Mouse (Mus musculus): Measurements from ENCODE around the gene P3h3.

The P3h3 gene

DNA sequence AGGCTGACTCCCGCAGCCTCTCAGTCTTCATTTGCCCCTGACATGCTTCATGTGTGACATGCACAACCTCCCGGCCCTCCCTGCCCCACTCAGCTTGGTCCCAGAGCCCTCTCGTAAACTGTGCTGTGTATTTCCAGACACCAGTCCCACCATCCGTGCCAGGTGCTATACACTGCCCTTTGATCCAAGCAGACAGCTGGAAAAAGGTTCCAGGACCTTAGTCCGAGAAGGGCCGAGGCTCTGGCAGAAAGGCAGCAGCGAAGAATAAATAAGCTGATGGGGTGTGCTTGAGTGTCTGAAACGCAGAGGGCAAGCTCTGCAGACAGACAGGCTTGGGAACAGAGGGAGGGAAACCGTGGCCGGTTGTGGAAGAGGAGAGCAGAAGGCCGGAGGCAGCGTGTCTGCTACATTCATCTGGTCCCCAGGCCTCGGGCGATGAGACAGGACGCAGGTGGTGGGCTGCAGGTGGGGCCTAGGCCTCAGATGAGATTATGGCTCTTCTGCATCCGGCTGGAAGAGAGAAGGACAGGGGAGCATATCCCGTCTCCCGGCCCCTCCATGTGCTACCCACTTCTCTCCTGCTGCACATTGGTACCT, 8.3 kb upstream of the P3h3 start:
- no peak for ATAC-seq (ENCODE audit: low TSS enrichment)

DNA sequence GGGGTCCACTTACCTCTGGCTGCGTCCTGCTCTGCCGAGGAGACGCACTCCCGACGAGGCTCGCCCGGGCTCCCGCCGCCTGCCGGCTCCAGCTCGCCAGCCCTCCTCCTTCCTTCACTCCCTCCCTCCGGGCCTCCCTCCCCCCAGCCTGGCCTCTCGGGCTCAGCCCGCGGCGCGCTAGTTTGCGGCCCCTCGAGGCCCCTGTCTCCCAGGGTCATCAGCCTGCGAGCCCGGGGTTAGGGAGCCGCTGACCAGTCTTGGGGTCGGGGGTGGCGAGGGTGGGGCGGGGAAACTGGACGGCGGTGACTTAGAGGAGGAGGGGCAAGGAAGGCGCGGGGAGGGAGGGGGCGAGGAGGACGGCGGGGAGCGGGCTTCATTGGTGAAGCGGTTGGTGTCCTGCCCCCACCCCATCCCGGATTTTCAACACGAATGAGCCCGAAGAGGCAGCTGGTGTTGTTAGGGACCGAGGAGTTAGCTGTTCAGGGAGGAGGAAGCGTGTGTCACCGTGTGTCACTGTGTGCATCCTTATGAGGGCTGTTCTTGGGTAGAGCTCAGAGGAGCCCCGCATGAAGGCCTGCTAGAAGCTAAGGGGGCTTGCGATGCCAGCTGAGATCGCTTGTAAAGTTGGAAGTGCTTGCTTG, 6.2 kb upstream of the P3h3 start, which contains the start of gene Gpr162:
TSS of gene Gpr162 (minus strand) at position 326 of the 641 bp plus-strand sequence.
- peak; percentile 45 for ATAC-seq (ENCODE audit: low TSS enrichment)

DNA sequence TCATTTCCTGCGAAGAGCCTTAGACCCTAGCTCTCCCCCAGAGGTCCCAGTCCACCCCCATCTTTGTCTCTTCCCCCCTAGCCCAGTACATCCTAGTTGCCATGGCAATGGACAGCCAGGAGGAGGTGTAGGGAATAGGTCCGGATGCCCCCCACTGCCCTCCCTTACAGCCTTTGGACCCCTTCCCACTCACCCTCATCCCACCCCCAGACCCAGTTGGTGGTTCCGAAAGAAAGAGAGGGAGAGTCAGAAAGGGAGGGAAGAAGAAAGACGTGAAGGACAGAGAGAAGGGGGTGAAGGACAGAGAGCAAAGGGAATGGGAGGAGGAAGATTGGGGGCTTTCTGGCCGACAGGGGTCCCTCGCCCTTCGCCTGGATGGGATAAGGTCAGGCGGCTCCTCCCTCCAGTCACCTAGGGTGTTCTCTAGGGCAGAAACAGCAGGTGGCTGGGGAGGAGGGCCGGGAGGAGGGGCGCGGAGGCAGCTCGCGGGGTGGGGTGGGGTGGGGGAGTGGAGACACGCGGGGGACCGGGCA, 5.6 kb upstream of the P3h3 start:
- ATAC-seq (ENCODE audit: low TSS enrichment), result no peak

DNA sequence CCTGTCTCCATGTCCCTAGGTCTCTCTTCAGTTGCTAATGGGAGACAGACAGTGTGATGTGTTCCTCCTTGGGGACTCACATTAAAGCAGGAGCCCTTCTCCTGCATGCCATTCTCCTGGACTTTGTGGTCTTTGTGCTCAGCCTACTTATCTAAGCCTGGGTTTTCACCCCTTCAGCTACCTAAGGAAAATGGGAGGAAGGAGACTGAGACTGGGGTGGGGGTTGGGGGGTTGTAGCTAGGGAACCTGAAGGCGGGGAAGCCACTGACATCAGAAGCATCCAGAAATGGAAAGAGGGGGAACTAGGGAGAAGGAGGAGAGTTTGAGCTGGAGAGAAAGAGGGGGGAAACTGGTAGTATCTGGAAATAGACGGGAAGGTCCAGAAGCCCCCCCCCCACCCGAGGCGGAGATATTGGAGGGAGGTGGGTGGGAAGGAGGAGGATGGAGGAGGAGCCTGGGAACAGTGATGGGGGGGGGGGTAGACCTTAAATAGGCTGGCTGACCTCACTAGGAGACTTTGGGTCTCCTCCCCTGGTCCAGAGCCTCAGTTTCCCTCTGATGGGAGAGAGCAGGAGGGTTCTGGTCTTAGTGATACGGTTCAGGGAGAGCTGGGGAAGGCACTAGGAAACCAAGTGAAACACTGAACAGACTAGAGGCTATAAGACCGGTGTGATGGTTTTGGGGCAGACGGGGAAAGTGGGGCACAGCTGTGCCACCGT, 5.0 kb upstream of the P3h3 start:
- 0 out of 2 replicates have a peak, but pooled peaks have one; percentile 8 for ATAC-seq (ENCODE audit: low TSS enrichment)

DNA sequence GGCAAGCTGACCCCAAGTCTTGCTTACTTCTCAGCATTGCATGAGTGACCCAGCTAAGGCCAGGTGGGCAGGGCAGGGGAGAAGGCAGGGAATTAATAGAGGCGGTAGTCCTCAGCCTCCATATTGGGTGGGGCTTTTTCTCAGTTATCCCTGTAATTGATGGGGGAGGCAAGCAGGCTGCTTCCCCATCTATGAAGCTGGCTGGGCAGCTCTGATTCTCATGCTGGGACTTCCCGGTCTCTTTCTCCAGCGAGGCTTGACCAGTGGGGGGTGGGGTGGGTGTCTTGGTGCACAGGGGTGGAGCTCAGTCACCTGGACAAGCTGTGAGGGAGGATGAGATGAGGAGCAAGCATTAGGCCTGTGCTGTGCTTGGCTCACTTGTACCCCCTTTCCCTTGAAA, 4.2 kb upstream of the P3h3 start:
- ATAC-seq (ENCODE audit: low TSS enrichment), result no peak

DNA sequence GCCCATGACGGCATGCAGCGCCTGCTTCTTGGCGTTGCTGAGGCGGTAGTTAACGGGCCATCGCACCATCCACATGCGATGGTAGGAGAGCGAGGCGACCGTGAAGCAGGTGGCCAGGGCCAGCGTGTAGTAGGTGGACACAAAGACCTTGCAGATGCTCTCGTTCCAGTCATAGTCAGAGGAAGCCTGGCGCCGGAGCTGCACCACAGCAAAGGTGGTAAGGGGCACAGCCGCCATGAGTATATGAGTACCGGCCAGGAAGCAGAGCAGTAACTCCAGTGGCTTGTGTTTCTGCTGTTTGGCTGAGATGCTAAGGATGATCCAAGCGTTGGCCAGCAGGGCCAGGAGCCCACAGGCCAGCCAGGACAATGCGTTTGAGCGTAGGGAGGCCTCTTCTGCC, 3.7 kb upstream of the P3h3 start:
- no peak for ATAC-seq (ENCODE audit: low TSS enrichment)

DNA sequence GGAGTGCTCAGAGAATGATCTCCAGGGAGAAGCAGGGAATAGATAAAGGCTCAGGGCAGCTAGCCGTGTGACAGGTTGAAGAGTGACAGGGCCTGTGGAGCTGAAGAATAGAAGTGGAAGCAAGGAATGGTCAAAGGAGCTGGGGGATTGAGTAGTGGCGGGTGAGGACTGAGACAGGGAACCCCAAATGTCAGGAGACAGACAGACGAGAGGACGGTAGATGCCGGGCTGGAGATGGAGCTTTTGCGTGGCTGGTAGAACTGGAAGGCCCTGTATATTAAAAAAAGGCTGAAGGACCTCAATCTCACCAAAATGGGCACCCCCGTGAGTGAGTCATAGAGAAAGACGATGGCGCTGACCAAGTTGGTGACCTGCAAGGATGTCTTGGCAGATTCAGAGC, 3.0 kb upstream of the P3h3 start:
- ATAC-seq (ENCODE audit: low TSS enrichment), result no peak

DNA sequence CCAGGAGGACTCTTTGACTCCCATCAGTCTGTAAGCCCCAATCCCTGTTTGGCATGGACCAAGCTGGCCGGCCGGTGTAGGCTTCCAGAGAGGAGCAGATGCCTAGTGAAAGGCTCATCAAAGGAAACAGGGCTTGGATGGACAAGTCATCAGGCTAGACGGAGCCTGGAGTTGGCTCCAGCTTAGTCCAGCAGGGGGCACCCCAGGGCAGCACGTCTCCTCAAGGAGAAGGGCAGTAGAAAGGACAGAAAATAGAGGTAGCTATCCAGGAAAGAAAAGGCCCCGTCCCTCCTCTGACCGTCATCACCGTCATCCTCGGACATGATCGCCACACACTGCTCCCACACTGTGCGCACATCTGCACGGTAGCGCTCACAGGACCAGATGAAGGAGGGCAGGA, 2.2 kb upstream of the P3h3 start:
- ATAC-seq (ENCODE audit: low TSS enrichment), result peak; percentile 18

DNA sequence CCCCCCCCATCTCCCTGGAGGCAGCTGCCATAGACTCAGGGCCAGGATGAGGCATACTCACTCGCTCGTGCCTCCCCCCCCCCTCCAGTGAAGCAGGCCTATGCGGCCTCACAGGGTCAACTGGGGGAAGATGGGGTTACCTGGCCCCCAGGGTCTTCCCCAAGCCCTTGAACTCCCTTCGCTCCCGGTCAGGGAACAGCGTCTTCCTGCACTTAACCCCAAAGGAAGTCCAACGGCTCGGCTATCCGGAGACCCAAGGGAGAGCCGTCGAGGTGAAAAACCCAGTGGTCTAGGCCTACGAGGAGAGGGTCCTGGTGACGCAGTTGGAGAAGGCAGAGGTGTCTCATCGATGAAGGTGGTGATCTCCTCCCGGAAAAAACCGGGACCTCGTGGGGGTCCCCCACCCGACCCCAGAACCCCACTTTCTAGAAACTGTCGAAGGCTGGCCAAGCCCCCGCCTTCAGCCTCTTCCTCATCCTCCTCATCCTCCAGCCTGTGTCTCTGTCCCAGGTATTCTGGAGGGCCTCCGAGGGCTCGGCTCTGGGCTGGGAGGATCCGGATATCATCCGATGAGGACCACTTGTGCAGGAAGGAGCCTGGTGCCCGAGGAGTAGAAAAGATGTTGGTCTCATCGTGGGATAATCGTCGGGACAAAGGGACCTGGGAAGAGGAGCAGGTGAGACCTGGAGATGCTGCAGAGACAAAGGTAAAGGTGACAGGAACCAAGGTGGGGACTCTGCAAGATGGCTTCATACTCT, 1.2 kb upstream of the P3h3 start:
- ATAC-seq (ENCODE audit: low TSS enrichment), result no peak

DNA sequence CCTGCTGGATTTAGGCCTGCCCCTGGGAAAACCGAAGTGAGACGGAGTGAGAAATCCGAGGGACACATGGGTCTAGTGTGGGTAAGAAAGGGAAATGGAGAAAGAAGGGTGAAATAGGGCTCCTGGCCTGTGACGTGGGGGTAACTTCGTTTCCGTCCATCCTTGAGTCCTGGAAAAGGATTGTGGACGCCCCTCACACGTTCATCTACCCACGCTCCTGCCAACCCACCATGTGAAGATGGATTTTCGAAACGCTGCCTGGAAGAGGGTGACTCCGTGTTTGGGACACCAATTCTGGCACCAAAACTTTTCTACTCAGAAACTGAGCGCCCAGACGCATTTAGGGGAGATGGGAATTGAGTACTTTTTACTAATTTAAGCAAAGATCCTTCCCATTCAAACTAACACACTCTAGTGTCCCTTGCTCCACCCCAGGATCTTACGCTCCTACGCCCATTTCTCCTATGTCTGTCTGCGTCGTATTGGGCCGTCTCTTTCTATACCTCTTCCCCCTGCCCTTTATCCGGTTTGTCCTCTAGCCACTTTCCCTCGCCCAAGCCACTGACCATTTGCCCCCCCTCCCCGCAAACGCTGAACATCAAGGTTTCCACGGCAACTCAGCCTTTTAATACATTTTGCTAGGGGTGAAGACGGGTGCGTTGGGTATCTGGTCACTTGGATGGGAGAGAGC, 433 bp upstream of the P3h3 start:
- ATAC-seq (ENCODE audit: low TSS enrichment), result no peak

DNA sequence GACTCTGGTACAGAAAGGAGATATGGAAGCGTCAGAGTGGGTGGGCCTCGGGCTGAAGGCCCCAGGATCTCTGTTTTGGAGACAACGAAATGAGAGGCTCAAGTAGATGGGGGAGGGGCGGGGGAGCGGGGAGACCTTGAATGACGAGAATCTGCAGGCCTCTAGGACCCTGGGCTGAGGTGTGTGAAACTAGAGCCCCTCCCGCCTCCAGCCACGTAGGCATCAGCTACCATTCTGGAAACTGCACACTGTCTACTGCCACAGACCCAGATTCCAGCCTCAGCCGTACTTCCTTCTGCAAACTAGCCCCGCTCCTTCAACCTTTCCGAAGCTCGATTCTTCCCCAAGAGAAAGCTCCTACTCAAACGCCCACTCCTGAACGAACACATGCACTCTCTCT, 1.2 kb downstream of the P3h3 start:
- peak; percentile 20; the same call in 1 of the 2 replicates for ATAC-seq (ENCODE audit: low TSS enrichment)

DNA sequence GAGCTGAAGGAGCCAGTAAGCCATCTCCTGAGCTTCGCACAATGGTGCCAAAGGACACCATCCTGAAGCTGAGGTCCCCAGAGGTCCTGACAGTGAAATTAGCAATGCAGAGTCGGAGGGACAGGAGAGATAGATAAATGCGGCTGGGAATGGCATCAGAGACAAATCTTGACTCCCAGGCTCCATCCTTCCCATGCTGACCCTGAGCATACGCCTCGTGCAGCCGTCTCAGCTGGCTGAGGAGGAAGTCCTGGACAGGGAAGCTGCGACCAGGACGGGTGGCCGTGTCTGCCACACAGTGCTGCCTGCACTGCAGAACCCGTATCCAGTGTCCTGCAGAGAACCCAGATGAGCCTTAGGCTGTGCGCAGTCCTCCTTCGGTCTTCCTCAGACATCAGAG, 2.9 kb downstream of the P3h3 start:
- no peak for ATAC-seq (ENCODE audit: low TSS enrichment)

DNA sequence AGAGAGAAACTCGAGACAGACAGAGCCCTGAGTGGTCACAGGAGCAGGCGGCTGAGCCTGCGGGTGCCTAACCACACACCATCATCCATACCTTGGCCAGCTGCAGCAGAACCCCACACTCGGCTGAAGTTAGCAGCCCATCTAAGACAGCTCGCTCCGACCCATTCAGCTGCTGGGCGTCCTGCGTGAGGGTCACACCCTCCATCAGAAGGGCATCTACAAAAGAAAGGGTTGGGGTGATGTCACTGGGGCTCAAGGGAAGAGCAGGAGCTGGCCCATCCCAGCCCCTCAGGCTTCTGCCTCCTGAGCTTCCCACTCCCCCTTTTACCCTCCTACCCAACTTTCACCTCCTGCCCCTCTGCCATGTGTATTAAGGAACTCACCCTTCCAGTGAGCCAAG, 7.0 kb downstream of the P3h3 start:
- ATAC-seq (ENCODE audit: low TSS enrichment), result no peak

DNA sequence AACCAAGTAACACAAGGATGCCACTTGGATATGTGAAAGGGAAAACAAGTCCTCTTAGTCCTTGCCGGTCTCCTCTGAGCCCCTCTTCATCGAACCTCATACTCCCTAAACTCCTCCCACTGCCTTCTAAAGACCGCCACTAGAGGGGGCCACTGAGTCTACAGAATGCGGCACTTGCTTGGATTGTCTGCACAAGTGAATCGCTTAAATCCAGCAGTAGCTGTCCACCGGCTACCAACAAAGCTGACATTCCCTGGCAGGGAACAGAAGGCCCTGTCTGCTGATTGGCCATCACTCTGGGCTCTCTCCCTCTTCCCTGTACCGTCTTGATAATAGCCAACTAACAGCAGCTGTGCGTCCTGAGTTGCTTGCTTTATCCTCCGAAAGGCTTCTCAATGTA, 10.2 kb downstream of the P3h3 start:
- peak; percentile 92 for ATAC-seq (ENCODE audit: low TSS enrichment)

DNA sequence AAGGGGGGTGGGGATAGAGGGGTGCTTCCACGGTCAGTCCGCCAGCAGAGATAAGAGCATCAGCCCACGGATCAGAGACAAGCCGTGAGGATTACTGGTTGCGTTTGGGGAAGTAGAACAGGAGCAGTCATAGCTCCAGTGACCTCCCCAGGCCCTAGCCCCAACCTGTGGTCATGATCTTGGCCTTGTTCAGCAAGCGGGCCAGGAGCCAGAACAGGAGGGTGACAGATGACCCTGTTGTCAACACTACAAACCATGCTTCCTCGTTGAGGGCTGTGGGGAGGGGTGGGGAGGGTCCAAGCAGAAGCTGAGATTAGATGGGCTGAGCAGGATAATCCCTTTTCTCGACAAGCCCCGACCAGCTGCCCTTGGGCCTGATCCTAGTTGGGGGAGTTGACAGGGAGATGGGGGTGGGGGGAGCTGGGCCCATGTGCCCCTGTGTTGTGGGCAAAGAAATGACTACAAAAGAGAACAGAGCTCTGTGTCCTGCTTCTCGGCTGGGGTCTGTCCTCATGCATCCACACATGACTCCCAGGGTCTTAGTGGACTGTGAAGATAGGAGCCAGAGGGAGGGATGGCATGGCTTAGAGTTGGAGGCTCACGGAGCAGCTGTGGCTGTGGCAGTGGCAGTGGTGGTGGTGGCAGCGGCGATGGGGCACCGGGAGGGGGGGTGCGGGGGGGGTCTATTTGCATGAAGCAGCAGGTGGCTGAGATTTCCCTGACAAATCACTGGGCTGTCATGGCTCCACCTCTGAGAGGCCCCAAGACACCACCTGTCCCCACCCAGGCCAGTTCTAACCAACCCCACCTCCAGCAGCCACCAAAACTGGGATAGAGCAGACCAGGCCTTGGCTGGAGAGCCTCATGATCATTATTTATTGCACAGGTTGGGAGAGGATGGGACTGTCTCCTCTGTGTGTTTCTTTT, 17.0 kb downstream of the P3h3 start, which contains the start of gene Gnb3:
TSS of gene Gnb3 (minus strand) at position 35 of the 927 bp plus-strand sequence.
- no peak for ATAC-seq (ENCODE audit: low TSS enrichment)

DNA sequence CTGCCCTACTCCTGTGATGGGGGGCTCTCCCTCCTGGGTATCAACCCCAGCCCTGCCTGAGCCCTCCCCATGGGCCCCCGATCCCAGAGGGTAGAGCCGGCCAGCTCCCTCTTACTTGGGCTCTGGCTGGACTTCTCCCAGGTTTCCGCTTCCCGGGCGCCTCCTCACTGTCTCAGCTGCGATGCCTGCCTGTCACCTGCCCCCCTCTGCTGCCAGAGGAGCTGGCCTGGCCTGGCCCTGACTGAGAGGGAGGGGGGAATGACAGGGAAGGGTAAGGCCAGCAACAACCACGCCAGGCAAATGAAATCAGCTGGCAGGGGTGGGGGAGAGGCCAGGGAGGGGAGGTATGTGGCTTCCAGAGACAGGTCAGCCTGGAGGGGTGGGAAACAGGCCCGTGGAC, 17.7 kb downstream of the P3h3 start:
- ATAC-seq (ENCODE audit: low TSS enrichment), result no peak

DNA sequence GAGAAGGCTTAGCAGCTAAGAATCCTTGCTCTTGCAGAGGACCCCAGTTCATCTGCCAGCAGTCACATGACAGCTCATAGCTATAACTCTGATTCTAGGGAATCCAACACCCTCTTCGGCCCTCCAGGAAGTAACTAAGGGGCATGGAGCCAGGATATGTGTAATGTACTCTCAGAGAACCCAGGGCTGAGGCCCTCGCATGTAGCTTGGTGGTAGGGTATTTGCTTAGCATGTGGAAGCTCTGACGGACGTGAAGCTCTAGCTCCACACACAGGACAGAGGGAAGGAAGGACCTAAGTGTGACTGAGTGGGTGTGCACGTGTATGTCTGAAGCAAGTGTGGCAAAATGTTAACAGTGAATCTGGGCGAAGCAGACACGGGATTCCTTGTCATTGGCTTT, 21.1 kb downstream of the P3h3 start:
- 0 out of 2 replicates have a peak, but pooled peaks have one; percentile 24 for ATAC-seq (ENCODE audit: low TSS enrichment)

DNA sequence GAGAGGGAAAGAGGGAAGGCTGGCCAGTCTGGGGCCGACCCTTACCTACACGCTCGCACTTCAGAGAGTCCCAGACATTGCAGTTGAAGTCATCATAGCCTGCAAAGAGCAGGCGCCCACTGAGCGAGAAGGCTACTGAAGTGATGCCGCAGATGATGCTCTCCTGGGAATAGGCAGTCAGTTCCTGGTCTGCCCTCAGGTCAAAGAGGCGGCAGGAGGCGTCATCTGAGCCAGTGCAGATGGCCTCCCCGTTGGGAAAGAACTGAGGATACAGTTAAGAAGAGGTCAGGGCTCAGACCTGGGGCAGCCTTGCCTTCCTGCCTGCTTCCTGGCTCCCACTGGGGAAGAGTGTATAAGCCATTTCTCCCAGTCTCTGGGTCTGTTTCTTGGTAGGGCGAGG, 22.0 kb downstream of the P3h3 start:
- ATAC-seq (ENCODE audit: low TSS enrichment), result no peak

DNA sequence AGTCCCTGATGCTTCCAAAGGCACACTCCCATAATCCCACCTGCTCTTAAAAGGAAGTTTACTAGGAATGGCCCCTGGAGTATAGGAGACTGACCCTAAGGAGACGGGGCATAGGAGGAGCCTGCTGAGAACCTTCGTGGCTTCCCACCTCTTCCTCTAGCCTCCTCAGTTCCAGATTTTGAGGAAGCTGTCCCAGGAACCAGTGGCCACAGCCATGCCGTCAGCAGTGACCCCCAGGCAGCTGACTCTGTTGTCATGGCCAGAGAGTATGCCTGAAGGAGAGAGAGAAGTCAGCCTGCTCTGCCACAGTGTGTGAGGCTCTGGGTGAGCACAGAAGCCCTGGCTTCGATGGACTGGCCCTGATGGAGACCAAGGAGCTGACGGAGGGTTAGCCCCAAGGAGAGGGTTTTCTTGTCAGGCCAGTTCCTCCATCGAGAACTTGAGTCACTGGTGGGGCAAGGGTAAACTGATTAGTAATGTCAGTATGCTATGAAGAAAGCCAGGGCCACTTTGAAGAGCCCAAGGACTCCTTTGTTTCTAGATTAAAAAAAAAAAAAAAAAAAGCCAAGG, 23.0 kb downstream of the P3h3 start:
- ATAC-seq (ENCODE audit: low TSS enrichment), result no peak

DNA sequence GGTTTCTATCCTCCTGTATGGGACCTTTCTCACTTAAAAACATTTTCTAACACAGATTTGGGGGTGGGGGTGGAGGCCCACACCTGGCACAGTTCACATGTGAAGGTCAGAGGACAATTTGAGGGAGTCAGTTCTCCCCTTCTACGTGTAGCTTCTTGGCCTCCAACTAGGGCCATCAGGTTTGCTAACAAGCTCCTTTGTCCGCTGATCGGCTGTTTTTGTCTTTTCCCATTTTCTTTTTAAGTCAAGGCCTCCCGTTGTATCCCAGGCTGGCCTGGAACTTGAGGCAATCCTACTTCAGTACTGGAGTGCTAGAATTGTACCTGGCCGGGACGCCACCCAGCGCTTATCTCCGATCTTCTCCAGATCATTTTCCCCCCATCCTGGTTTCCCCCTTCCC, 25.9 kb downstream of the P3h3 start:
- no peak for ATAC-seq (ENCODE audit: low TSS enrichment)

Data from frontal cortex, adult (tissue).